ENCODE assay signal across 12 mouse cellular contexts in the genomic region with DNA sequence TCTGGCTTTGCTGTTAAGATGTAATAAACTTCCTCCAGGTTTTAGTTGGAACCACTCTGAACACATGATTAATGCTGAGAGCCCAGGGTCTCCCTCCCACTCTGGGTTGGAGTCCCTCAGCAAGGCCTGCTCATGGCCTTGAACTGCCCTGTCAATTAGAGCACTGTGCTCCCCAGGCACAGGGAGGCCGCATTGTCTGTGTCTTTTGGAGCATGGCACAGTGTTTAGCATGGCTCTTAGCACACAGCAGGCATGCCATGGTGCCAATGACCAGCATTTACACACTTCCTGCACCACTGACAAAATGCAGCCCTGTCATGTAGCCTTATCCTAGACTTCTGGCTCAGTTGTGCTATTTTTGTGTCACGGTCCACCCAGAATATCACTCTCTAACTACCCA.
A peak's percentile ranks its signal among the peaks of the same experiment; 100 is the strongest.
DNase-seq lines count a peak whose midpoint lies in the region; ATAC-seq lines count a peak whose summit lies in the region.
"Had no signal": no experiment of that assay in that cellular context is flagged by ENCODE, and none has a peak within 500 bp of the region (broad histone marks: within the 10 kb centered on the region; RNA-seq: fewer than 3 reads in every experiment).

No protein-coding gene starts in this region.

- no peaks in the 10 kb centered on the region for H3K36me3 ChIP-seq in neural tube, embryonic 11.5 days (ENCODE audit: control insufficient read depth, insufficient read depth, low read length)
- H3K36me3 ChIP-seq in neural tube, embryonic 15.5 days: no peaks in the 10 kb centered on the region
- no peaks in the 10 kb centered on the region for H3K36me3 ChIP-seq in embryonic facial prominence, embryonic 12.5 days
- H3K36me3 ChIP-seq in hindbrain, embryonic 15.5 days: no peaks in the 10 kb centered on the region
- H3K36me3 ChIP-seq: intestine, embryonic 15.5 days; liver, embryonic 12.5 days had no signal

- peaks cover 4% of the 10 kb centered on the region; the same call in 1 of the 2 replicates for H3K4me1 ChIP-seq in neural tube, embryonic 11.5 days (ENCODE audit: control insufficient read depth, insufficient read depth, low read length)
- 0 out of 2 replicates have a peak, but pooled peaks cover 3% of the 10 kb centered on the region for H3K4me1 ChIP-seq in neural tube, embryonic 15.5 days
- peaks cover 2% of the 10 kb centered on the region; the same call in 1 of the 2 replicates for H3K4me1 ChIP-seq in embryonic facial prominence, embryonic 12.5 days
- H3K4me1 ChIP-seq in hindbrain, embryonic 15.5 days (replicated peaks): peaks cover 5% of the 10 kb centered on the region
- H3K4me1 ChIP-seq: intestine, embryonic 15.5 days; liver, embryonic 12.5 days had no signal

- H3K4me2 ChIP-seq in neural tube, embryonic 11.5 days (ENCODE audit: low read depth): no peak overlapping the region
- no peak overlapping the region for H3K4me2 ChIP-seq in neural tube, embryonic 15.5 days
- H3K4me2 ChIP-seq in embryonic facial prominence, embryonic 12.5 days (replicated peaks): no peak overlapping the region
- H3K4me2 ChIP-seq in hindbrain, embryonic 15.5 days: no peak overlapping the region
- H3K4me2 ChIP-seq: heart, embryonic 11.5 days; intestine, embryonic 15.5 days; liver, embryonic 12.5 days had no signal

- H3K9ac ChIP-seq in neural tube, embryonic 11.5 days (ENCODE audit: low read length): no peak overlapping the region
- no peak overlapping the region for H3K9ac ChIP-seq in neural tube, embryonic 15.5 days (replicated peaks)
- no peak overlapping the region for H3K9ac ChIP-seq in embryonic facial prominence, embryonic 12.5 days
- H3K9ac ChIP-seq in hindbrain, embryonic 15.5 days: no peak overlapping the region
- H3K9ac ChIP-seq: intestine, embryonic 15.5 days; liver, embryonic 12.5 days had no signal

- no peak overlapping the region for H3K4me3 ChIP-seq in neural tube, embryonic 11.5 days (ENCODE audit: low read depth, low read length)
- no peak overlapping the region for H3K4me3 ChIP-seq in neural tube, embryonic 15.5 days (replicated peaks)
- no peak overlapping the region for H3K4me3 ChIP-seq in embryonic facial prominence, embryonic 12.5 days
- no peak overlapping the region for H3K4me3 ChIP-seq in hindbrain, embryonic 15.5 days
- H3K4me3 ChIP-seq: intestine, embryonic 15.5 days; liver, embryonic 12.5 days had no signal

- ATAC-seq in neural tube, embryonic 11.5 days (ENCODE audit: insufficient read depth, low FRiP score, low TSS enrichment): peak; percentile 93
- no peak for ATAC-seq in neural tube, embryonic 15.5 days (ENCODE audit: low FRiP score)
- ATAC-seq in embryonic facial prominence, embryonic 12.5 days (ENCODE audit: insufficient number of reproducible peaks, insufficient read depth, low FRiP score, low TSS enrichment): peak; percentile 82; the same call in 1 of the 2 replicates
- peak; percentile 83; the same call in 1 of the 2 replicates for ATAC-seq in hindbrain, embryonic 15.5 days (ENCODE audit: low FRiP score, low read depth)
- ATAC-seq: intestine, embryonic 15.5 days; liver, embryonic 12.5 days had no signal

- DNase-seq in neural tube, embryonic 11.5 days (ENCODE audit: low spot score): peak; percentile 54
- DNase-seq in retina, postnatal 1 day: peak; percentile 96
- DNase-seq in spleen, adult 18-20 months: no peak
- no peak for DNase-seq in spleen, postnatal 10 days (ENCODE audit: low spot score in 2 of 2)
- DNase-seq: cerebellum, adult 11-12 months; layer of hippocampus, adult 9-11 months had no signal

- H3K9me3 ChIP-seq in neural tube, embryonic 11.5 days (ENCODE audit: control insufficient read depth, low read length): no peaks in the 10 kb centered on the region
- H3K9me3 ChIP-seq in neural tube, embryonic 15.5 days (replicated peaks): no peaks in the 10 kb centered on the region
- H3K9me3 ChIP-seq in embryonic facial prominence, embryonic 12.5 days: no peaks in the 10 kb centered on the region
- H3K9me3 ChIP-seq in hindbrain, embryonic 15.5 days: no peaks in the 10 kb centered on the region
- H3K9me3 ChIP-seq: intestine, embryonic 15.5 days; liver, embryonic 12.5 days had no signal

- H3K27me3 ChIP-seq in neural tube, embryonic 11.5 days (ENCODE audit: control insufficient read depth, insufficient read depth, low read length): no peaks in the 10 kb centered on the region
- no peaks in the 10 kb centered on the region for H3K27me3 ChIP-seq in neural tube, embryonic 15.5 days (replicated peaks)
- no peaks in the 10 kb centered on the region for H3K27me3 ChIP-seq in embryonic facial prominence, embryonic 12.5 days
- no peaks in the 10 kb centered on the region for H3K27me3 ChIP-seq in hindbrain, embryonic 15.5 days
- H3K27me3 ChIP-seq: intestine, embryonic 15.5 days; liver, embryonic 12.5 days had no signal

- 51% methylated on average over 2 of the region's 2 CpGs for WGBS in neural tube, embryonic 11.5 days
- 39% methylated on average over 2 of the region's 2 CpGs for WGBS in neural tube, embryonic 15.5 days
- 77% methylated on average over 2 of the region's 2 CpGs for WGBS in embryonic facial prominence, embryonic 12.5 days
- 31% methylated on average over 2 of the region's 2 CpGs for WGBS in hindbrain, embryonic 15.5 days

- no peak overlapping the region for H3K27ac ChIP-seq in neural tube, embryonic 11.5 days (ENCODE audit: low read depth, low read length)
- H3K27ac ChIP-seq in neural tube, embryonic 15.5 days (replicated peaks): no peak overlapping the region
- H3K27ac ChIP-seq in embryonic facial prominence, embryonic 12.5 days: no peak overlapping the region
- no peak overlapping the region for H3K27ac ChIP-seq in hindbrain, embryonic 15.5 days (replicated peaks)
- H3K27ac ChIP-seq: intestine, embryonic 15.5 days; liver, embryonic 12.5 days had no signal

Comparison
In these comparisons a context has a peak if more than half of its experiments do, and no peak if none do; other contexts are left out.
1. DNase-seq: peak in neural tube, embryonic 11.5 days (single experiment) and retina, postnatal 1 day (single experiment); none in spleen, adult 18-20 months (0 of 2) and spleen, postnatal 10 days (0 of 2).